Mouse (Mus musculus): ENCODE measurements around the gene Olfr126.

The Olfr126 gene

GRCm38 (mm10) chr17:37847183-37847582, at the start of gene Olfr126:
Gene Olfr126, plus strand, starts transcription at chr17:37847483.
- DNase-seq (ENCODE audit: low read depth, low spot score), result no peak

DNA sequence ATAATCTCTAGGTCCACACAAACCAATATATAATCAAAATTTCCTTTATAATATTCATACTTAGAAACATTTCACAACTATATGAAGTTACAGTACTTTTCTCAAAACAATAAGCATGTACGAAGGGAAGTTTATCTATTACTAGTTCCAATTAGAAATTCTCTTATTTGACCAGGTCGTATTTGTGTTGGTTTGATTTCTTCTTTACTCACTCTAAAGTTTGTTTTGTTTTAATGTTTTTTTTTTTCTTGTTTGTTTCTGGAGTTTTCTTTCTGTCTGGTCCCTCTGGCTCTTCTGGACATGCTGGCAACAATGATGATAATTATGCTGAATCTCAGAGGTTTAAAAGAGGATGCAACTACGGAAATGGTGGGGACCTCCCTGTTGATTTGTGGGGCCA, 47.7 kb upstream of the Olfr126 start, which contains the start of gene Olfr124:
Gene Olfr124 (plus strand): TSS at position 301 of the 400 bp plus-strand sequence.
- DNase-seq (ENCODE audit: low read depth, low spot score), result no peak

DNA sequence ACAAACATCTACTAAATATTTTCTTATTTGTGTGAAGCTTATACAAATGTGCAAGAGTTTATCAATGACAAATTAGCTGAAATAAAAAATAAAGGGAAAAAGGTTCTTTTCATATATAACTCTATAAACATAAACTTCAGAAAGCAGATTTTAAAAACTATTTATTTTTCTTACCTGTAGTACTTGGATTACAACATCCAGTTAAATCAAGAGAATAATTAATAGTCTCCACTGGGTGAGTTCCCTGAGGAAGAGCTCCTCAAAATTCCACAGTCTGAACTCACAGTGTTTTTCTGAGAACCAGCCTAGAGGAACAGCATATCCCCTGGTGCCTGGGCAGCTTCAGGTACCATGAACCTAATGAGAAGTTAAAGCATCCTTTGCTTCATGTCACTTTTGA, 14.6 kb upstream of the Olfr126 start, which contains the start of gene Olfr125:
Gene Olfr125 (plus strand): TSS at position 301 of the 400 bp plus-strand sequence.
- no peak for DNase-seq (ENCODE audit: low read depth, low spot score)

GRCm38 (mm10) chr17:37863901-37864300, 16.6 kb downstream of the Olfr126 start:
- DNase-seq (ENCODE audit: low read depth, low spot score), result no peak

DNA sequence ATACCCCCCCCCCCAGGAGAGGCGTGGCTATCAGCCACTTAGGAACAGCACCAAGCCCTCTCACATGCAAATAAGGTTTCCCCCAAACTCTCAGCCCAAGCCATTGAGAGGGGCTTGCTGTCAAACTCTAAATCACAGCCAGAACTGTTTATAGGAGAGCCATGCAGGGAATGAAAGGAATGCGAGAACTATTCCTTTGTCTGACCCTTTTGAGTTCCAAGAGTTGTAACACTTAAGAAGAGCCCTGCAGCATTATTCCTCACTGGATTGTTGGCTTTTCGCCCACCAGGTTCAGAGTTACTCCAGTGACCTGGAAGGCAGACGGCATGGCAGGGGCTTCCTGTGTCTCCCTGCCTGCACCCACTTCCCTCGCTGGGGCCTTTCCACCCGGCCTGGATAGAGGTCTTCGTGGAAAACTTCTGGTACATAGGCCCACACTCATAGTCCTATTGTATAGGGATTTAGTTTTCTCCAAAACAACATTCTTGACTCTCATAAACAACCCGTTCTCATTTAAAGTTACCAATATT, 22.5 kb downstream of the Olfr126 start:
- no peak for DNase-seq (ENCODE audit: low read depth, low spot score)

DNA sequence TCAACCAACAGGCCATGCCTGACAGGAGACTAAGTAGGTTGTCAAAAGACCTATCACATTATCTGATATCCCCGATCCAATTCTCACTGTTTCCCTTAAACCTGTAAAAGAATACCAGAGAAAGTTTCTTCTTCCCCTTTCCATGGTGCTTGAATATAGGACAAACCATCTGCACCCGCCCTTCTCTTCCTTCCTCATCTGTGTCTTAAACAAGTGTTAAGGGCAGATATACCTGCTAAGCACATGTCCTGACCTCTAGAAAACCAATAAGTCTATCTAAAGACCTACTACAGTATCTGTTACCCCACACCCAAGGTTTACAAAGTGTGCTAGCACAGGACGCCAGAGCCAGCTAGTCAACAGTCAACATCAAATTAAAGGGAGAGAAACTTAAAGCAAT, 26.5 kb downstream of the Olfr126 start:
- no peak for DNase-seq (ENCODE audit: low read depth, low spot score)

GRCm38 (mm10) chr17:37900137-37900536, 52.9 kb downstream of the Olfr126 start, which contains the start of gene Olfr127:
Gene Olfr127, plus strand, starts transcription at chr17:37900437.
- DNase-seq (ENCODE audit: low read depth, low spot score), result no peak

Measured in skeletal muscle tissue, adult 2 months (tissue).